Mouse (Mus musculus) gastrocnemius, adult 2 months (tissue): Measurements from ENCODE around the gene Klc2. TPM values are rescaled to one million over a fixed set of nuclear protein-coding genes. Genes with fewer than 3 reads are reported as not detected.

ENCODE experiments used
- DNase-seq: peaks from one replicate; pipeline ENCODE4 v3.0.0; 2022
- H3K27ac ChIP-seq: fragments of 200-600 bp; 2 replicates; pipeline ENCODE4 v1.8.1; 2022; ENCODE audit warnings: mild to moderate bottlenecking
- H3K4me3 ChIP-seq: fragments of 200-600 bp; 2 replicates; pipeline ENCODE4 v1.8.1; 2022; ENCODE audit warnings: mild to moderate bottlenecking, moderate library complexity
- CTCF ChIP-seq: fragments of 200-600 bp; IDR thresholded peaks from 2 replicates; pipeline ENCODE4 v1.8.1; 2022; ENCODE audit warnings: antibody characterized with exemption, mild to moderate bottlenecking, moderate library complexity
- intact Hi-C: fragments of 180-260 bp; cut with DNase I; formaldehyde crosslinking; loops from one replicate; pipeline ENCODE4 v1.15.1; 2025
- total RNA-seq, 2 experiments: library from RNA; stranded (reverse); gene quantifications; 2 replicates each; pipeline ENCODE4 v1.2.3; 2021

Klc2 gene
- total RNA-seq, 2 experiments from 2014 or later: 54.7 to 56.9 TPM

DNA sequence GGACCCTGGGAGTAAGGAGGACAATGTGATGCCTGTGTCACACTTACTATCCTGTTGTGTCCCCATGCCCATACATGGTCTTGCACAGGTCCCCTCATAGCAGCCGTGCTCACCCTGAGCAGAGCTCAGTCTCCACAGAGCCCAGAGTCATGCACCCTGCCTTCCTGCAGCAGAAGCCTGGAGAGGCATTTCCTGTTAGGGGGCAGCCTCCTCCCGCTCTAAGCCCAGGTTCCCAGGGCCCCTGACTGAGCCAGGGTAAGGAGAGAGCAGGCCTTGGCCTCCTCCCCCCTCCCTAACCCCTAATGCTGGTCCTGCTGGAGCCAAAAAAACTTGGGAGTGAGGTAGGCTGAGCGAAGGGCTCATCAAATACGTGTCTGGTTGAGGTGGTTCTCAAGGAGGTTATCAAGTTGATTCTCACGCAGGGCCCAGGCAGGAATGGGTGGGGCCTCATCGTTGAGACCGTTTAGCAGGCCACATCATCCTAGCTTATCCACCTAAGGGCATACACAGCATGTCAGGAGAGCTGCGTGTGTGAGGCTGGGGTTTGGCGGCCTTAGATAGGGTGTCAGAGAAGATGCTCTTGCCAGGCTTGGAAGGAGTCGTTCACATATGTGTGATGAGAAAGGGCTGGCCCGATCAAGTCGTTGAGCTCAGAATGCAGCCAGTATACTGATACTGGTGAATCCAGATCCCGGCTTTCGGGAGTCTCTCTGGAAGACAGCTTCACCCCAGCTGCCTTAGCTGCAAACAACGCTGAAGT is 51.1 kb downstream of the Klc2 start:
- H3K4me3 ChIP-seq: peak overlapping the region; percentile 76
- intact Hi-C loops: no loop called here
- DNase-seq: no peak
- peak overlapping the region; percentile 81 for H3K27ac ChIP-seq
- no peak for TF ChIP-seq CTCF

DNA sequence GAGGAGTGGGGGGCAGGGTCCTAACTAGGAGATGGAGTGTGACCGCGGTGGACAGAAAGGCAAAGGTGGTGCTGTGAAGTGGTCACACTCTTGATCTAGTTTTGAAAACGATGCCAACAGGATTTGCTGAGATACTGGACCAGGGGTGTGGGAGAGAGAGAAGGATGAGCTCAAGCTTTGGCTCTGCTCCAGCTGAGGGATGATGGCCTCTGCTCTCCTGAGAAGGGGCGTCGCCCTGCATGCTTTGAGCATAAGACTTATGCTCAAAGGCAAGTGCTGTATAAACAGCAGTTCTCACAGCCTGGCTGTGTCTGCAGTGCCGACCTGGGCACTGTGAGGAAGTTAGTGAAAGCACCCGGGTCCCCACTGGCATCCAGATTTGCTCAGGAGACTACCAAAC is 53.3 kb downstream of the Klc2 start:
- H3K27ac ChIP-seq: peak overlapping the region; percentile 81
- DNase-seq: peak; percentile 77
- intact Hi-C loops: no loop called here
- no peak overlapping the region for H3K4me3 ChIP-seq
- no peak for TF ChIP-seq CTCF

DNA sequence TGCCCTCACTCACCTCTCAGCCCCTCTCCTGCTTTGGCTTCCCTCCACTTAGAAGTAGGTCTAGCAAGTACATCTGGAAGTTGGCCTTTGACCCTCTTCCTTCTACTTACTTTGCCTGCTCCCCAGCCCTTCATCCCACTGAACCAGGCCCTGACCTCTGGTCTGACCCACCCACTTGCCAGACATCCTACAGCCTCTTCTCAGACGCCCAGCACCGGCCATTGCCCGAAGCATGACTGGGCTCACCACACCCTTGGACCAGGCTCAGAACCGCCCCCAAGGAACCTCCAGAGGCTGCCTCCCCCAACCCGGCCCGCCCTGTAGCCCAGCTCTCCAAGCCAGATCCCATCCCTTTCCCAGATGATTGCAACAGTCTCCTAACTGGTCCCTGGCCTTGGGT is 55.9 kb downstream of the Klc2 start:
- peak; percentile 85 for DNase-seq
- H3K4me3 ChIP-seq: peak overlapping the region; percentile 11; the same call in 1 of the 2 replicates
- no peak for TF ChIP-seq CTCF
- intact Hi-C loops: no loop called here
- H3K27ac ChIP-seq: peak overlapping the region; percentile 72

DNA sequence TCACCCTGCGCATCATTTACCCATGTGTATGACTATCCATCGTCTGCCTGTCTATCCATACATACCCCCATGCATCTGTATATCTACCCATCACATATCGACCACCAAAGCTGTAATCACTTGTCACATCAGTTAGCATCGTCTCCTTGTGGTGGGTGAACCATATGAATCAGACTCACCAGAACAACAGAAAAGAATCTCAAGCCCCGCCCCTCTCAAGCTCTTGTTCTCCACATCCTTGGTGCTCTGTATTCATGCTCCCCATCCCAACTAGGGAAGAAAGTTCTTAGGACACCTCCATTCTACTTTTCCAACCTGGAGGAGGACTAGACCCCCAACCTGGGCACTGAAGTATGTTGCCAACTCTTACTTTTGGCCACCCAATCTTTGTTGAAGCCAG is 56.3 kb downstream of the Klc2 start:
- H3K27ac ChIP-seq: peak overlapping the region; percentile 72
- intact Hi-C loops: no loop called here
- H3K4me3 ChIP-seq: peak overlapping the region; percentile 11; the same call in 1 of the 2 replicates
- DNase-seq: no peak
- no peak for TF ChIP-seq CTCF

DNA sequence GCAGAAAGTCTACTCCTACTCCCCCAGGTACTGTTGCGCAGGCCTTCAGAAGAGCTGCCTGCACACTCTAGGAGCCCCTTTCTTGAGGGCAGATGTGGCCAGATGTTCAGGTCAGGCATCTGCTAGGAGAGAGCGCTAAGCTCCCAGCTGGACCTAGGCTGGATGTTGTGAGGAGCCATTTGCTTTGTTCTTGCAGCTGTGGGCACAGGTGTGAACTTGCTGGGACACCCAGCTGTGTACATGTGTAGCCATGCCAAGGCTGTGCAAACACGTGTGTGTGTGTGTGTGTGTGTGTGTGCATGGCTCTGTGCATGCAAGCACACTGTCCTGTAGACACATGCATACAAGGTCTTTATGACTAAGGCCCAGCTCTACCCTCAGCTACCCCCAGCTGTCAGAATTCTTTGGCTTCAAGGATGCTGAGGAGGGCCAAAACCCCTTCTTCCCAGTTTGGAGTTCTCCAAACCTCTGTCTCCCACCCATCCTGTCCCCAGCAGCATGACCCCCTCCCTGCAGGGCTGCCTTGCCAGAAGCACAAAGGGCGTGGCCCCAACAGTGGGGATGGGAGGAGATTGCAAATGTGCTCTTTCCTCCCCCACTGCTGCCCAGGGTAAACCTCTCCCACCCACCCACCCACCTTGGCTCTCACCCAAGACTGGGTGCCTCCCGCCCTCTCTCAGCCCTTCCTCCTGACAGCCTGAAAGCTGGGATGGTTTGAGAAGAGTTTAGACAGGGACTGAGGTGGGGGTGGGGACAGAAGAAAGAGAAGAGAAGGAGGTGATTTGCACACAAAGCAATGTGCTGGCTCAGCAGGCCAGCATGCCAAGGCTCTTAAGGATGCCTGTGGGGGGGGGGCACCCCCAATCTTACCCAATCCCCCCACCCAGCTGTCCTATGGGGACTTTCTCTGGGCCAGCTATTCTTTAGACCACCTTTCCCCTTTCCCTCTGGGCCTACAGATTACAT is 57.7 kb downstream of the Klc2 start:
- no peak for TF ChIP-seq CTCF
- intact Hi-C loops: no loop called here

DNA sequence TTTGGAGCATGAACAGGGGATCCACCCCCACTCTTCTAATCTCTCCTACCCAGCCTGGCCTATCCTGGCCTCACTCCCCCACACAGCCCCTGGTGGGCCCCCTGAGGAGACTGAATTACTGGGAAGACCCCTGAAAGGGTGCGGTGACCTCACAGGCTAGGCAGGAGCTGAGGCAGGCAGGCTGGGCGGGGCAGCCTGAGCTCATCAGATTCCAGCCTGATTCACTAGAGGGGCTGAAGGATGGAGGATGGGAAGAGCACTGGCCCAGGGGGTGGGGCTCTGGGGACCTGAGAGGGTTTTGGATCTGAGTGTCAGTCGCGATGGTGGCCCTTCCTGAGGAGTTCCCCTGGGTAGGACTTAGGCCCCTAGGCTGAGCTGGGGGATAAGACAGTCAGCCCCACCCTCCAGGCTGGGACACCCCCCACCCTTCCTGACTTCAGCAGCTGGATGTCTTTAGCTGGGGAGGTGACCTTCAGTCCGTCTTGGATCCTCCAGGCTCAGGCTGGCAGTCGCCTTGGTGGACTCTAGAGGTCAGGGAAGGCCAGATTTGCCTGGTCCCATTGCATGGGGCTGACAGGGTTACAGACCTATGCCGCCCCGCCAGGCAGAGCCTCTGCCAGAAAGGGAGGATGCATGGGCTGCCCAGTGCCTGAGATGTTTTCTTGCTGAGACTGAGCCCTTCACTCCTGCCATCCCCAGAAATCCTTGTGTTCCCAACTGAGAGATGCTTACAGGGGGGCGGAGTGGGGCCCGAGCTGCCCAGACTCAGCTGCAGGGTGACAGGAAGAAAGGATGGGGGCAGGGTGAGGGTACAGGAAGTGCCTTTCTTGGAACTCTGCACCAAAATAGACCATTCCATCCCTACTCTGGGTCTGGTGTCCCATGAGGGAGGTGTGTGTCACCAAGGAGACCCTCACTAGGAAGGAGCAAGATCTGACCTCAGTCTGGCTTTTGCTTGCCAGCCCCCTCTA is 59.3 kb downstream of the Klc2 start:
- H3K27ac ChIP-seq: peak overlapping the region; percentile 82
- DNase-seq: peak; percentile 70
- intact Hi-C loops: no loop called here

More for the DNA sequence above, 57.7 kb downstream of the Klc2 start:
- Histone ChIP-seq H3K27ac (peak overlapping the region; percentile 82), H3K4me3 (no peak overlapping the region)
- DNase-seq: peak; percentile 69

DNA sequence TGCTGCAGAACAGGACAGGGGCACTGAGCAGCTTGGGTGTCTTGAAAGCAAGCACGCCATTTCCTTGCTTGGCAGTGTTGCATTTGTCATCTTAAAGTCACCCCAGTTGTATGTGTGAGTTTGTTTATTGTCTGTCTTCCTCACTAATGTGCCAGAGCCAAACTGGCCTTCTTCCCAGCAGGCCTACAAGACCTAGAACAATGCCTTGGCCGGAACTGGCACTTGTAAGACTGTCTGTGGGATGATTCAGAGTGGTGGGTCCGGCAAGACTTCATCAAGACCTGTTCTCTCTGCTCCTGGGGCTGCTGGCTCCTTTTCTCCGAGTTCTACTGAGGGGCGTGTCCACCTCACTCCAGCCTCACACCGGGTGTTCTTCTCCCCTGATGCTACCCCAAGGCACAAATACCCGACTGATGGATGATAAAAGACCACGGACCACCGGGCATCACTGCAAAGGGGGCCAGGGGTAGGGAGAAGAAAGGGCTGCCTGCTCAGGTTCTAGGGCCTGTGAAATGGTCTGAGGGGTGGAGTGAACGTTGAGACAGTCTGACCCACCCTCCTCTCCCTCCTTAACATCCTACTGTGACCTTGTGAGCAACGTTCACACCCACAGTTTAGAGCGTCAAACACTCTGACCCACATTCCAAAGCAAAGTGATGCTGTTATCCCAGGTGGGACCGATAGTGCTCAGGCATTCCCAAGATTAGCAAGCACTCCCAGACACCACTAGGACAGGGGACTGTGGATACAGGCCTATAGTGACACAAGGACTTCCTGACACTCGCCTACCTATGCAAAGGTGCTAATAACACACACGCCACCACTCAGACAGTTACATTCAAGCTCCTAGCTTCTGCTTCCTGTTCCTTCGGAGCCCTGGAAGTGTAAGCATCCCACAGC is 60.2 kb downstream of the Klc2 start:
- Histone ChIP-seq H3K27ac (peak overlapping the region; percentile 82), H3K4me3 (no peak overlapping the region)
- no peak for TF ChIP-seq CTCF
- intact Hi-C loops: no loop called here
- no peak for DNase-seq

More for the DNA sequence above, 59.3 kb downstream of the Klc2 start:
- peak overlapping the region; percentile 19 for H3K4me3 ChIP-seq
- TF ChIP-seq CTCF: no peak

Other genes starting within 250 kb of the Klc2 start
- over 10,000 TPM in 1 of 2 experiments, 1,000 to 10,000 TPM in 1; 5,071 to 10,315 TPM for gene Actn3, start 240.7 kb downstream of the Klc2 start, total RNA-seq
- gene Zdhhc24, start 239.9 kb downstream of the Klc2 start, total RNA-seq: 1 to 10 TPM; 2.0 to 2.6 TPM
- gene Bbs1, start 211.9 kb downstream of the Klc2 start, total RNA-seq: 1 to 10 TPM; 1.5 to 2.1 TPM
- 10 to 100 TPM; 11.2 to 16.6 TPM for gene Dpp3, start 190.3 kb downstream of the Klc2 start, total RNA-seq
- gene Peli3, start 175.4 kb downstream of the Klc2 start, total RNA-seq: 1 to 10 TPM; 1.5 to 2.1 TPM
- 10 to 100 TPM; 59.3 to 64.5 TPM for gene Mrpl11, start 156.4 kb downstream of the Klc2 start, total RNA-seq
- under 1 TPM in 1 of 2 experiments, not detected in 1; 0.13 TPM for gene Npas4, start 128.2 kb downstream of the Klc2 start, total RNA-seq
- gene Slc29a2, start 94.7 kb downstream of the Klc2 start, total RNA-seq: 1 to 10 TPM; 6.0 to 8.6 TPM
- gene B4gat1, start 79.7 kb downstream of the Klc2 start, total RNA-seq: 10 to 100 TPM; 20.0 to 22.4 TPM
- gene AC124502.3, start 79.7 kb downstream of the Klc2 start, total RNA-seq: under 1 TPM; 0.46 to 0.59 TPM
- 10 to 100 TPM; 14.7 to 15.1 TPM for gene Brms1, start 77.2 kb downstream of the Klc2 start, total RNA-seq
- 1 to 10 TPM in 1 of 2 experiments, under 1 TPM in 1; 0.99 to 1.3 TPM for gene Rin1, start 68.1 kb downstream of the Klc2 start, total RNA-seq
- gene Cd248, start 50.5 kb downstream of the Klc2 start, total RNA-seq: 10 to 100 TPM in 1 of 2 experiments, 1 to 10 TPM in 1; 9.5 to 15.1 TPM
- gene Tmem151a, start 33.0 kb downstream of the Klc2 start, total RNA-seq: not detected
- gene Yif1a, start 30.0 kb downstream of the Klc2 start, total RNA-seq: 10 to 100 TPM; 41.2 to 53.8 TPM
- under 1 TPM in 1 of 2 experiments, not detected in 1; 0.17 TPM for gene Cnih2, start 20.0 kb downstream of the Klc2 start, total RNA-seq
- gene Rab1b, start 11.5 kb downstream of the Klc2 start, total RNA-seq: 100 to 1,000 TPM; 112 to 128 TPM
- 1 to 10 TPM; 5.2 to 8.5 TPM for gene Pacs1, start 154.6 kb upstream of the Klc2 start, total RNA-seq
- gene Sf3b2, start 176.9 kb upstream of the Klc2 start, total RNA-seq: 10 to 100 TPM; 66.5 to 78.9 TPM
- gene Gal3st3, start 179.8 kb upstream of the Klc2 start, total RNA-seq: under 1 TPM in 1 of 2 experiments, not detected in 1; 0.11 TPM
- not detected for gene Catsper1, start 217.2 kb upstream of the Klc2 start, total RNA-seq
- 10 to 100 TPM; 27.5 to 44.2 TPM for gene Cst6, start 231.0 kb upstream of the Klc2 start, total RNA-seq
- gene Eif1ad, start 248.2 kb upstream of the Klc2 start, total RNA-seq: 10 to 100 TPM; 15.7 to 17.9 TPM
- 100 to 1,000 TPM; 122 to 144 TPM for gene Banf1, start 248.6 kb upstream of the Klc2 start, total RNA-seq